Comparison of ENCODE assay signal across 18 mouse cellular contexts in genomic region chr12:3729521-3730075, GRCm38 (mm10).
A peak's percentile ranks its signal among the peaks of the same experiment; 100 is the strongest.
DNase-seq lines count a peak whose midpoint lies in the region; ATAC-seq and TF ChIP-seq lines count a peak whose summit lies in the region.
"Had no signal": no experiment of that assay in that cellular context is flagged by ENCODE, and none has a peak within 500 bp of the region (broad histone marks: within the 10 kb centered on the region; RNA-seq: fewer than 3 reads in every experiment).

No protein-coding gene starts in this region.

- no peak for TF ChIP-seq CTCF in intestine, postnatal 0 days (IDR thresholded peaks at IDR 0.05; ENCODE audit: low read depth)

- no peaks in the 10 kb centered on the region for H3K4me1 ChIP-seq in intestine, postnatal 0 days (replicated peaks; ENCODE audit: control insufficient read depth, insufficient read depth, low read length)

- no peak overlapping the region for H3K27ac ChIP-seq in intestine, postnatal 0 days (ENCODE audit: low read depth, low read length)
- H3K27ac ChIP-seq: embryonic facial prominence, embryonic 13.5 days; forebrain, embryonic 10.5 days; heart, adult 2 months had no signal

- H3K4me2 ChIP-seq in intestine, postnatal 0 days (replicated peaks; ENCODE audit: low read depth), result no peak overlapping the region
- H3K4me2 ChIP-seq: embryonic facial prominence, embryonic 13.5 days; heart, embryonic 12.5 days had no signal

- no peak overlapping the region for H3K4me3 ChIP-seq in intestine, postnatal 0 days (ENCODE audit: low read depth, low read length)
- H3K4me3 ChIP-seq: embryonic facial prominence, embryonic 13.5 days; forebrain, embryonic 10.5 days; heart, adult 2 months; heart, embryonic 12.5 days had no signal

- no peaks in the 10 kb centered on the region for H3K36me3 ChIP-seq in intestine, postnatal 0 days (ENCODE audit: control insufficient read depth, insufficient read depth)
- H3K36me3 ChIP-seq: forebrain, embryonic 10.5 days; heart, embryonic 12.5 days had no signal

- no peak overlapping the region for H3K9ac ChIP-seq in intestine, postnatal 0 days (ENCODE audit: low read depth, low read length)
- H3K9ac ChIP-seq: embryonic facial prominence, embryonic 13.5 days; heart, embryonic 12.5 days had no signal

- no peaks in the 10 kb centered on the region for H3K27me3 ChIP-seq in intestine, postnatal 0 days (replicated peaks; ENCODE audit: control insufficient read depth, insufficient read depth, low read length)
- H3K27me3 ChIP-seq: embryonic facial prominence, embryonic 13.5 days; heart, embryonic 12.5 days had no signal

- DNase-seq in heart, adult 11 months, result peak; percentile 81
- no peak for DNase-seq in heart, adult 9 months (ENCODE audit: low spot score in 2 of 2)
- DNase-seq in NIH3T3 (ENCODE audit: low read depth), result peak; percentile 80
- DNase-seq in fibroblast of lung, adult 2 months (ENCODE audit: low read depth), result peak; percentile 49
- DNase-seq in left cerebral cortex, postnatal 14 days (ENCODE audit: low spot score in 2 of 2), result no peak
- no peak for DNase-seq in lung, postnatal 14 days
- DNase-seq: adrenal gland, postnatal 14 days; cerebellum, adult 18-20 months; cerebellum, adult 9-11 months; cerebellum, postnatal 36 days; heart, adult 2 months; kidney, adult 18-20 months had no signal

- ATAC-seq in intestine, postnatal 0 days, result no peak
- ATAC-seq: forebrain, embryonic 14.5 days; hindbrain, embryonic 16.5 days had no signal

- WGBS in intestine, postnatal 0 days, result 86% methylated on average over 6 of the region's 6 CpGs

- no peaks in the 10 kb centered on the region for H3K9me3 ChIP-seq in intestine, postnatal 0 days (ENCODE audit: control insufficient read depth)
- H3K9me3 ChIP-seq: embryonic facial prominence, embryonic 13.5 days; forebrain, embryonic 10.5 days; heart, embryonic 12.5 days had no signal

- intact Hi-C loops in left cerebral cortex, postnatal 14 days (cut with DNase I), result no loop called here

Comparison
In these comparisons a context has a peak if more than half of its experiments do, and no peak if none do; other contexts are left out.
1. DNase-seq: peak in heart, adult 11 months (single experiment), NIH3T3 (single experiment) and fibroblast of lung, adult 2 months (single experiment); none in heart, adult 9 months (0 of 2), left cerebral cortex, postnatal 14 days (0 of 2) and lung, postnatal 14 days (single experiment).